Mouse (Mus musculus): ENCODE results near the gene Gm11627.
"Not testable (repeated sequence)": the region's sequence is repeated elsewhere in the genome, so short reads cannot be mapped to it uniquely, and the experiment has no call there.

Gm11627 gene

DNA sequence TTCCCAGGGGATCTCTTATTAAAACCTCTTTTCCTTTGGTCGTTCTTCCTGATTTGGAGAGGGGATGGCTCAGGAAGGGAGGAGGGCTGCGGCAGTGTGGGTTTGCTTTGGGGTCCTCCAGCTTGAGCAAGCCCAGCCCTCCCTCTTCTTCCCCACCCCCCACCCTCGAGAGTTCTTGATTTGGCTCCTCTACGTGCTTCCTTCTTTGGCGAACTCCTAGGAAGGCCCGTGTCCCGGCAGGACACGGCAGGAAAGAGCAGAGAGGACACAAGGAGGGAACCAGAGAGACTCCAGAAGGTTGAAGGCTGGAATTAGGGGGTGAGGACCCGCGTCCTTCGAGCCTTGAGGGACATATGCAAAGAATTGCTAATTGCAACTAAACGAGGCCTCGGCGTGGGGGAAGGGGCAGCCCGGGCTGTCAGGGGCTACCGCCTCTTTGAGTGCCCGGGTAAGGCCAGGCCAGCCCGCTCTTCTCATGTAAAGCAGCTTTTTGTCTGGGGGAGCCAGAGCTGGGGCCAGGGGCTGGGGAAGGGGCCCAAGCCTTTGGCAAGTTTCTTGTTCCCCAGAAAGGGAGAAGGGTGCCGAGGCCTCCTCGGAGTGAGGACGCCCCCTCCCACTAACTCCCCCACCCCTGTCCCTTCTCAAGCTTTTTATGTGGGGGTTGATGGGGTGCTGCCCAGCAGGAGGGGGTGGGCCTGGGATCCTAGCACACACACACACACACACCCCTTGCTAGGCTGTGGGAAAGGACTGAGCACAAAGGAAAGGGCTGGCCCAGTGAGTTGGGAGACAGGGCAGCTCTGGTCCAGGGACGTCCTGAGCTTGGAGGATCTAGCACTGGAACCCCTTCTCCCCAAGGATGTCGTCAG lies at the start of gene Gm11627:
Gene Gm11627 (minus strand): TSS at position 297 of the 869 bp plus-strand sequence.
- DNase-seq, result no peak

DNA sequence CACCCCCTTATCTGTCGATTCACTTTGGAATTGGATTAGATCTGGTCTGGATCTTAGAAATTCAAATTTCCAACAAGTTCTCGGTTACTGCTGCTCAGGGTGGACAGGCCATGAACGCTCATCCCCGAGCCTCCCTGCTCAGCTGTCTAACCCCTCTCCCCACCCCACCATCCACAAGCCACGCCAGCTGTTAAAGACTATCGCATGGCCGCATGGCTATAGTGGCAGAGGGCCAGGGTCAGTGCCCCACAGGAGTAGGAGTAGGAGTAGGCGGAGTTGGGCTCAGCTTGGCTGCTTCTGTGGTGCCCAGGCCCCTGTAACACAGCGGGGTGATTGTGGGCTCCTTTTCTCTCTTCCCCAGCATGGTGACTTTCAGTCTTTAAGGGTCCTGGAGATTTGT lies 49.3 kb upstream of the Gm11627 start:
- no peak for DNase-seq

DNA sequence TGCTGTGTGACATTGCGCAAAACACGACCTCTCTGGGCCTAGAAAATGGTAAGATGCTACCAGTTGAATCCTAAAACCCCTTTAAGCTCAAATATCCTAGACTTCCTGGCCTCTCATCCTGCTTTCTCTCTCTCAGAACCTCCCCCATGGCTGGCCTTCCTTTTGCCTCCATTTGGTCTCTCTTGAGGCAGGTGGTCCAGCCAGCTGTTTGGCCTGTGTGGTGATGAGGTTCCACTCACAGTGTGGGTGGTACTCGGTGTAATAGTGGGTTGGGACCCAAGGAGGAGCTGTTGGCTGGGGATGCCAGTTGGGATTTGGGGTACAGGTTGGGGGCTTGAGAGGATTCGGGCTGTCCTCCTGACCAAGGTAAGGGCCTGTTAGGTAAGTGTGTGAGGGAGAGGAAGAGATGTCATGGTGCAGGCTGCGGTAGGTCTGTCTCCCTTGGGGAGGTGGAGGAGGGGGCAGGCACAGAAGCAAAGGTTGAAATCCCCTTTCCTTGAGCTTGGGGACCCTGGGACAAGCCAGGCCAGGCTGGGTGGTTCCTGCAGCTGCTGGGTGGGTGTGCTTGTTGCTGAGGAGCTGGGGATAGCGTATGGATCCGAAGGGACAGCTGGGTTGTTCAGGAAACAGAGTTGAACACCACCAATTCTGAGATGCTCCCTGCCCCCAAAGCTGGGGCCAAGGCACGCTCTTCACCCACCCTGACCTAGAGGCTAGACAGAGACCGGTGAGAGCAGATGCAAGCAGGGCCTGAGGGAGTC lies 48.1 kb upstream of the Gm11627 start:
- DNase-seq, result no peak

DNA sequence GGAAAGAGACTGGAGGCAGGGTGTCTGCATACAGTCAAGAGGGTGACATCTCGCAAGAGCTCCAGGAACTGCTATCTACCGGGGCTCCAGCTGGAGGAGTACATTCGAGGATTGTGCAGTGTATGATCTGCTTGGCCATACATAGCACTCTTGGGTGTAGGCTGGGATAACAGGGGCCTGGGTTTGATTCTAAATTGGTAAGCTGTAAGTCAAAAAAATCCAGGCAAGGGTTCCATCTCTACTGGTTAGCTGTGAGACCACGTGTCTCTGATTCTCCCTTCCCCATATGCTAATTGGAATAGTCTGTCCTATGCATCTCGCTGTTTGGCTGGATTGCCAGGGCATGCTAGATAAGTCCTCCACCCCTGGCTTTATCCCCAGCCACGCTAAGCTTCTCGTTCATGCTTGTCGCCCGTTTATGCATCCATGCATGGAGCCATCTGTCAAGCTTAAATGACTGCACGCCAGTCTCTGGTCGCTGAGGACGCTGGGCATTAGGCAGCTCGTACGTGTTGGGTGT lies 45.7 kb upstream of the Gm11627 start:
- DNase-seq, result no peak

DNA sequence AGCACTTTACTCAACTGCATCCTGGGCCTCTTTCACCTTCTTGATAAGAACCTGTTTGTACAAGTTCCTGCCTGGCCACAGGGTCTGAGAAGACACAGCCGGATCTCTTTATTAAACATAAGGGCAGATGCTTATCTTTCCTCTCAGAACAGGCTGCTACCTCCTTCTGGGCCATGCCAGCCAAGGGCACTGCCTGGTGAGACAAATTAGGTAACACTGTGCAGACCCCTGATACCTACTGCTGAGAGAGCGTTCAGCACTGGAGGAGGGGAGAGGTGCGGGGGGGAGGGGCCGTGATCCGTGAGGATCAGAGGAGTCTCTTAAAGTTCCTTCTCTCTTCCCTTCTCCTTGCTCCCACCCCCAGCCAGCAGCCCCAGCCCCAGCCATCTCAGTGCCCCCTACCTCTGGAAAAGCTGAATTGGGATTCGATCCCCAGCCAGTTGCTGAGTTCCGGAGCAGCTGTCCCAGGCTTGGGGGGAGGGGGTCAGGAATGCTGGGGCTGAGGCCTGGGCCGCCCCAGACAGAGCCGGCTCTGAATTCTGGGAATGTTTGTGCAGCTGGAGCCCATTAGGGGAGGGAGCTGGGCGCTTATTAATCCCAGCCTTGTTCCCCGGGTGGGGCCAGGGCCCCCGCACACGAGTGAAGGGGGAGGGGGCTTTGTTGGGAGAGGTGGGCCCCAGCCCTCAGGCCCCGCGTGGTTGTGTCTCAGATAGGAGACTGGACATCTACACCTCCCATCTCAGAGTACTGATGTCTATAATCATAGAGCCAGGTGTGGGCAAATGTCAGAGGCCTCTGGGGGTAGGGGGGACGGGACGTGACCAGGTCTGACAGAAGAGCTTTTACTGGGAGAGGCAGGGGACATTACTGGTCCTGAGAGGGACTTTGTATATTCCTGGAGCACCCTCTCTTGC lies 44.9 kb upstream of the Gm11627 start:
- DNase-seq, result no peak

DNA sequence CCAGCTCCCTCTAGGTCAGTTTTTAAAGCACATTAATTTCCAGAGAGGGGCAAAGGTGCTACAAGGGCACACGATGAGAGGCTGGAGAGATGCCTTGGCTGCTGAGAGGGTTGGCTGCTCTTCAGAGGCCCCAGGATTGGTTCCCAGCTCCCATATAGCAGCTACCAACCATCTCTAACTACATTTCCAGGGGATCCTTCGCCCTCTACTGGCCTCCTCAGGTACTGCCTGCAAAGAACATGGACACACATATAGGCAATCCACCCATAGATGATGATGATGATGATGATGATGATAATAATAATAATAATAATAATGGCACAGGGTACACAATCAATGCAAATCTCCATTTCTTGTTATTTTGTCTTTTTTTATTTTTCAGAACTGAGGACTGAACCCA lies 40.2 kb upstream of the Gm11627 start:
- DNase-seq, result peak in 1 of 2 experiments; percentile 8

DNA sequence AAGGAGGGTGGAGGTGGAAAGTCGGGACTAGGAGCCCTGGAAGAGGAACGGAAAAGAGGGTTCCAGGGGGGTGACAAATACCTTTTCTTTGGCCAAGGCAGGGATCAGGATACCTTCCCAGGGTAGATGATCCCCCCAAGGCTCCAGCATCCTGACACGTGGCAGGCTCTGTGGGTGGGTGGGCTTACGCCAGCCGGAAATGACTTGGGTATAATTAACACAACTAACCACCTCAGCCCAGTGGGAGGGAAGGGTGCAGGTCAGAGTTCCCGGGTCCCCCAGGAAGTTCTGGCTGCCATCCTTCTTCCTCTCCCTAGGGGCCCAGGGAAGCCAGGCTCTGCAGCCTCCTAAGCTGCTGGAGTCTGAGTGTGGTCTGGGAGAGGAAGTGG lies 32.0 kb upstream of the Gm11627 start:
- DNase-seq, result no peak

DNA sequence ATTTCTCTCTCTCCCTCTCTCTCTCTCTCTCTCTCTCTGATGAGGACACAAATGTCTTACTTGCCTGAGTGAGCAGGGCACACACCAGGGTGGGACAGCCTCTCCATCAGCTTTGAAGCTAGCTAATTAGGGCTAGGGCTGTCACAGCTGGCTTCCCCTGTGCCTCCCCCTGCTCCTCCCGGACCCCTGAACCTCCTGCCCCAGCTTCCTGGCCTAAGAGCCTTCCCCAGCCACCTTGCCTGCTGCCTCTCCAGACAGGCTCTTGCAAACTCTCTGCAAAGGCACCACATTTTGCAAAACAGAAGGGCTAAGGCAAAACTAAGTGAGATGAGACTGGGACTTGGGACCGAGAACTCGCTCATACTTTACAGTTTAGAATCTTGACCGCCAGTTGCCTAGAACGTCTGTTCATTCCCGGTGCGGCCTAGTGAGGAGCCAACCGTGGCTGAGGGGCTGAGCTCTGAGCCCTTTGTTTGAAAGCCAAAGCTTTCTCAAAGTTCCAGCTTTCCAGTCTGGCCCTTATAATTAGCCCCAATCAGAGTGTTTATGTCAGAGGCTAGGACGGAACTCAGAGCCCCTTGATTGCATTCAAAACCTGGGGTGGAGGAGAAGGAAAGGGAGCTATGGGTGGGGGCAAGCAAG lies 31.5 kb upstream of the Gm11627 start:
- DNase-seq, result no peak

DNA sequence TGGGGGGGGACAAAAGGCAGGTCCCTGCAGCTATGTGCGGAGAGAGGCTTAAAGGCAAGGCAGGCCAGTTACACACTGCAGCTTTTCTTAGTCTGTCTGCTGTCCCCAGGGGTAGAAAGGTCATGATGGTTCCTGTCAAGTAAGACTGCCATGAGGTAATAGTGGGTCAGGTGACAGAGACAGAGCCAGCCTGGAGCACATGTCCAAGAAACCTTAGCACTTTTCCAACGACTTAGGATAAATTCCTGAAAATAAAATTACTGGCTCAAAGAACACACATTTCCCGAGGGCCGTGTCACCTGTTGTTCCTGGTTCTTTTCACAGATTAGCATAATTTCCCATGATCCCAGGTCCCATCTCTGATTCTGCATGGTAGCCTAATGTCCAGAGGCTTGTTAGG lies 31.0 kb upstream of the Gm11627 start:
- no peak for DNase-seq

DNA sequence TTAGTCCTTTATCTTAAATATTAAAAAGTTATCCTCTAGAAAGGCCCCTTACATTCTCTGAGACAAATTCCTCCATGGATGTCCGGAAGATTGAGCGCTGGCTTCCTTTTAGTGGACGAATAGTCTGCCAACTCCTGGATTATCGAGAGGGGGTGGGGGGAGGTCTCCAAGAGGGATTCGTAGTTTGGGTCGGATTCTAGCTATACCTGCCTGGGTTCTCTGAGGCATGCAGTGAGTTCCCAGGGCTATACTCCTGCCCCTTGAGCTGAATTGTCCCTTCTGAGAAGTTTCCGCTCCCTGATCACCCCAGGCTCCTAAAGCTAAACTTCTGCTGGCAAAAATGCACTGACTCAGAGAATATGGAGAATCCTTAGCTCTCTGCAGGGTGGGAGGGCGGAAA lies 30.2 kb upstream of the Gm11627 start:
- DNase-seq, result no peak

DNA sequence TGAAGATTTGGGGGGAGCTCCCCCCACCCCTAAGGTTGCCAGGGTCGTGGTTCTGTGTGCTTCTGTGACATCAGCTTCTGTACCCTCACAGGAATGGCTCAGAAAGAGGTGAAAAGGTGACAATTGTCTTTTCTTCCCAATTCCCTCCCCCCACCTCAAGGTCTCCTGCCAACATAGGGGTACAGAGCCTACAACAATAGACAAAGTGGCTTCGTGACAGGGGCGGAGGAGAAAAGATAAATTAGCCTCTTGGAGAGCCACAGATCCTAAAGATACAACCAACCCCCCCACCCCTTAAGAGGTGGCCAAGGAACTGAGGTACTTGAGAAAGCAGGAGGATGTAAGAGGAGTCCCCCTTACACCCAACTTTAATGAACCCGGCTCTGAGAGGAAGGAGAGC lies 29.4 kb upstream of the Gm11627 start:
- DNase-seq, result no peak

DNA sequence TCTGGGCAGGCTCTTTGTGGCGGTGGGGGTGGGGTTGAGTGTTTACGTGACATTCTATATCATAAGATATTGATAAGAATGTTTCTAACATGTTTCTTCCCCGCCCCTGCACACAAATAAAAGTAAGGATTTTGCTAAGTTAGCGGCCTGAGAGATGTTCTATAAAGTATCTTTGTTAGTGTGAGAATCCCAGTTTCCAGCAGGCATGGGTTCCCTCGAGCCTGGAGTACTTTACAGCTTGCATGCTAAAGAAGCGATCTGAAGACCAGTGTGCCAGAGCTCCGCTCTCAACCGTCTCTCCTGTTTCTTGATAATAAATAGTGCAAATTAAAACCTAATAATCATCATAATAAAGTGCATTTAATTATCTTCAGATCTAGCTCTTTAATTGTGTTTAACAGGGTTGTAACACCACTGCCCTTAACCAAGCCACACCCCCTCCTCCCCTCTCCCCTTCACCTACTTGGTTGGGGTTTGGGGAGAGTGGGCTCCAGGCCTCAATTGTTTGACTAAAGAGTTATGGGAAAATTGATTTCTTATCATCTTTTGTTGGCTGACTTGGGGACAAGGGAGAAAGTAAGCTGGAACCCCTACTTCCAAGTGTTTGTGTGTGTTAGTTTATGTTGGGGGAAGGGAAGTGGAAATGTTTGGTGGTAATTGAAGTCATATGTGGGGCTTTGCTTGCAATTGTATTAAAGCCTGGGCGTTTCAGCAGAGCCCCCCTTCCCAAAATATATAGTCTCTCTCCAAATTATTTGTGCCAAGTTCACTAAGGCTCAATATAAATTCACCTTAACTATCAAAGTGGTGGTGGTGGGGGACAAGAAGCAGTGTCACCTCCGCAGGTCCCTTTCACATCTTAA lies 28.7 kb upstream of the Gm11627 start:
- no peak for DNase-seq

DNA sequence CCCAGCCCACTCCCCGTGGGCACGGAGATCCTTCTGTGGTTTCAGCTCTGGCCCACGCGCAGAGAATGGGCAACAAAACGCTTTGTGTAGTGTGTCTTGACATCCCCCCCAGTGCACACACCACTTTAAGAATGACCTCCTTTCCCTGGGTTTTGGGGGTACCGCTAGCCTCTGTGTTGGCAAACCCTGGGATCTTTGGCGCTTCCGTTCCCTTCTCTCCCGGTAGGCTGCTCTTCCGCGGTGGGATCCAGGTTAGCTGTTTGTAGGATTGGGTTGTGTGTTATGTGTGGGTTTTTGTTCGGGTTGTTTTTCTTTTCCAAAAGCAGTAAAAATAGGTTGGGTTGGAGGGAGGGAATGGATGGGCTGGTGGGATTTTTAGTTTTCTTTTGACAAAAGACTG lies 27.9 kb upstream of the Gm11627 start:
- not testable (repeated sequence) for DNase-seq

DNA sequence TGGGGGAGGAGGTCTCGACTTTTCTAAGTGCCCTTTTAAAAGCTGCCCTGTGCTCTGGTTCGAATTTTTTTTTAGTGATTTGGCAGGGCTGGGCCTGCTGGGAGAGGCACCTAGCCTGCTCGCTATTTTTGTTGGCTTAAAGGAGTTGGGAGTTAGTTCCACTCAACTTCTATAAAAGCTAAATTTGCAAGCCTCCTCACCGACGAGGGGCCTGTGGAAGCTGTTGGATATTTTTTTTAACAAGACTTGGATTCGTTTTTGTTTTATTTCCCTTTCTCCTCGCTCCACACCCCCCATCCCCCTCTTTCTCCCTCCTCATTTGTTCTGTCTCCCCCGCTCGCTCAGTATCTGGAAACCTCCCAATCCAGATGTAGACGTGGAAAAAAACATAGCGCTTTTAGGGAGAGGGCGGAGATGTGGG lies 27.5 kb upstream of the Gm11627 start:
- DNase-seq, result no peak

DNA sequence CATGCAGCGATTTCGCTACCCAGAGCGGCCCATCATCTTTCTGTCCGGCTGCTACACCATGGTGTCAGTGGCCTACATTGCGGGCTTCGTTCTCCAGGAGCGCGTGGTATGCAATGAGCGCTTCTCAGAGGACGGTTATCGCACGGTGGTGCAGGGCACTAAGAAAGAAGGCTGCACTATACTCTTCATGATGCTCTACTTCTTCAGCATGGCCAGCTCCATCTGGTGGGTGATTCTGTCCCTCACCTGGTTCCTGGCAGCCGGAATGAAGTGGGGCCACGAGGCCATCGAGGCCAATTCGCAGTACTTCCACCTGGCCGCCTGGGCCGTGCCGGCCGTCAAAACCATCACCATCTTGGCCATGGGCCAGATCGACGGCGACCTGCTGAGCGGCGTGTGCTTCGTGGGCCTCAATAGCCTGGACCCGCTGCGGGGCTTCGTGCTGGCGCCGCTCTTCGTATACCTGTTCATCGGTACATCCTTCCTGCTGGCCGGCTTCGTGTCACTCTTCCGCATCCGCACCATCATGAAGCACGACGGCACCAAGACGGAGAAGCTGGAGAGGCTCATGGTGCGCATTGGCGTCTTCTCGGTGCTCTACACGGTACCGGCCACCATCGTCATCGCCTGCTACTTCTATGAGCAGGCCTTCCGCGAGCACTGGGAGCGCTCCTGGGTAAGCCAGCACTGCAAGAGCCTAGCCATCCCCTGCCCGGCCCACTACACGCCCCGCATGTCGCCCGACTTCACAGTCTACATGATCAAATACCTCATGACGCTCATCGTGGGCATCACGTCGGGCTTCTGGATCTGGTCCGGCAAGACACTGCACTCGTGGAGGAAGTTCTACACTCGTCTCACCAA lies 26.5 kb upstream of the Gm11627 start:
- no peak for DNase-seq

DNA sequence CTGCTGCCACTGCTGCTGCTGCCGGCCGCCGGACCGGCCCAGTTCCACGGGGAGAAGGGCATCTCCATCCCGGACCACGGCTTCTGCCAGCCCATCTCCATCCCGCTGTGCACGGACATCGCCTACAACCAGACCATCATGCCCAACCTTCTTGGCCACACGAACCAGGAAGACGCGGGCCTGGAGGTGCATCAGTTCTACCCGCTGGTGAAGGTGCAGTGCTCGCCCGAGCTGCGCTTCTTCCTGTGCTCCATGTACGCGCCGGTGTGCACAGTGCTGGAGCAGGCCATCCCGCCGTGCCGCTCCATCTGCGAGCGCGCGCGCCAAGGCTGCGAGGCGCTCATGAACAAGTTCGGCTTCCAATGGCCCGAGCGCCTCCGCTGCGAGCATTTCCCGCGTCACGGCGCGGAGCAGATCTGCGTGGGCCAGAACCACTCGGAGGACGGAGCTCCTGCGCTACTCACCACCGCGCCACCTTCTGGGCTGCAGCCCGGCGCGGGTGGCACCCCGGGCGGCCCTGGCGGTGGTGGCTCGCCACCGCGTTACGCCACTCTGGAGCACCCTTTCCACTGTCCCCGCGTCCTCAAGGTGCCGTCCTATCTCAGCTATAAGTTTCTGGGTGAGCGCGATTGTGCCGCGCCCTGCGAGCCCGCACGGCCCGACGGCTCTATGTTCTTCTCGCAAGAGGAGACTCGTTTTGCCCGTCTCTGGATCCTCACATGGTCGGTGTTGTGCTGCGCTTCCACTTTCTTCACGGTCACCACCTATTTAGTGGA lies 25.7 kb upstream of the Gm11627 start:
- DNase-seq, result peak in 1 of 2 experiments; percentile 12

DNA sequence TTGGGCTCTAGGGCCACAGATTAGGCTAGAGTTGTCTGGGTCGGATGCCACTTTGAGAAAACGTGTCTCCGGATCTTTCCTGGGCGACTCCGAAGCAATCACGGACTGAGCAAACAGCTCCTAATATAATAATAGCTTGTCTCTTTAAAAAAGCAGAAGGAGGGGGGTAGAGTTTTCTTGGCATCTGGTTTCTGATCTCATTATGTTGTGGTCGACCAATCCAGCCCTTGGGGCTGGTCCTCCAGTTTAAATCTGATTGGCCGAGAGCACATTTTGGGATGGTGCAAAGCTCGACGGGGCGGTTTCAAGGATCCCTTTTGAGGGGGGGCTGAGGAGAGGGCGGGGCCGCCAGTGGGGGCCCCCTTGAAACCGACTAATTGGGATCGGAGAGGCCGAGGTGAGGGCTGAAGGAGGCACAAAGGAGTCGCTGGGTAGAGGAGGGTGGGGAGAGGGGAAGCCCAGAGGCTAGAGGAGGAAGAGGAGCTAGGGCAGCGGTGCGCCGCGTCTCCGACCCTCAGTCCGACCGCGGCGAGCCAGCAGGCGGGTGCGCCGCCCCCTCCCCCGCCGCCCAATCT lies 24.8 kb upstream of the Gm11627 start, which contains the start of gene Fzd2:
Gene Fzd2 (plus strand): TSS at position 387 of the 575 bp plus-strand sequence.
- peak in 1 of 2 experiments; percentile 1 for DNase-seq

DNA sequence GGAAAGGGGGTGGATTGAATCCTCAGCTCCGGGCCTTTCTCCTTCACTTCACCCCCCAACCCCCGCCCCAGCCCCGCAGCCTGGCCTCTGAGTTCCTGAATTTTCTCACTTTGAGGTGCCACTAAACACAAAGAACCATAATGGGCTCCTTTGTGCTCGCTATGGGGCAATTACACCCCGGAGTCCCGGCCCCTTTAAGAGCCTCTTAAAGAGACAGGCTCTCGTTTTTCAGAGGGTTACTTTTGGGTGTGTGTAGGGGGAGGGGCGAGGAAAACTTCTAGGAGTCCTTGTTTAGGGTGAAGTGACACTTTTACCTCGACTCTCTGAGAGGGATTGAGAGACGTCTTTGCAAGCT lies 24.2 kb upstream of the Gm11627 start:
- DNase-seq, result no peak
